Mouse (Mus musculus) large intestine, adult 2 months (tissue): ENCODE measurements around the gene Mag. TPM values are rescaled to one million over a fixed set of nuclear protein-coding genes. Genes with fewer than 3 reads are reported as not detected.
A peak's percentile ranks its signal among the peaks of the same experiment; 100 is the strongest.
"Not testable (repeated sequence)": the region's sequence is repeated elsewhere in the genome, so short reads cannot be mapped to it uniquely, and the experiment has no call there.

ENCODE experiments used
- DNase-seq: peaks from one replicate; pipeline ENCODE4 v3.0.0-alpha.2; 2012; ENCODE audit warnings: low read depth, low spot score
- WGBS: fragments of 180-500 bp; shearing (Covaris S2); methylation state at CpG from one replicate; pipeline ENCODE4 v1.1.7; 2018; 5-methylcytosine and 5-hydroxymethylcytosine counted together
- polyA plus RNA-seq: library from polyadenylated mRNA; depleted of rRNA; stranded (reverse); fragments of >200 nt; gene quantifications from 2 replicates; pipeline ENCODE4 v1.2.3, GENCODE M21; 2012; rRNA removed

Gene Mag
- polyA plus RNA-seq: 0.51 and 1.2 TPM in 2 replicates

DNA sequence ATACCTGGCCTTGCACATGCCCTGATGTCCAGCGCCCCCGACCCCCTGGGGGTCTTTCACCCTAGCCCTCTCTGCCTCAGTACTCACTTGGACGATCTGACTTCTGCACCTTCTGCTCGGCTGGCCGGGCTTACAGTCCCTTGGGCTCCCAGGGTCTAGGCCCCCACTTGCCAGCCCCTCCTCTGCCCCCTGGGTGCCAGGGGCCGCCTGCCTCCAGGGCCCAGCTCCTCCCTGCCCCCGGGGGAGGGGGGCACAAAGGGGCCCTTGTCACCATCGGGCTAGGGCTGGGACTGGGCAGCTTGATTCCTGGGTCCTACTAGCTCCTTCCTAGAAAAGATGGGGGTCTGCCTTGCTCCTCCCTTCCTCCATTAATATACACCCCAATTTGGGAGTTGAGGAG is at the start of gene Mag:
Gene Mag, minus strand, starts transcription at position 142 of the 400 bp plus-strand sequence.
- DNase-seq: no peak
- 67% methylated on average over 8 of the region's 8 CpGs for WGBS

DNA sequence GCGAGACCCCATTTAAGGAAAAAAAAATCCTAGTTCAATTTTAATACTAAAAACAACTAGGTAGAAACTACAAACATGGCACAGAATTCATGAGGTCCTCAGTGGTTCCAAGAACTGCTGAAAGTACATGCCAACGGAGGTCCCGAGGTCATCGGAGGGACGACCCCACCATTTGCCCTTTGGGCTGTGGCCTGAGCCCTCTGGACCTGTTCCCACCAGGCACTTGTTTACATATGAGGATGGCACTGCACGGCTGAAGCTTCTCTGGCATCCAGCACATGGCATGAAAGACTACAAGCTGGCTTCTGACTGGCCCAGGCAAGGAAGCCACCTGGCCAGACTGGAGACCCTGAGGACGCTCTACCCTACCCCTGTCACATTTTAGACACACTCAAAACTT is 49.7 kb upstream of the Mag start:
- WGBS: 87% methylated on average over 7 of the region's 7 CpGs
- no peak for DNase-seq

DNA sequence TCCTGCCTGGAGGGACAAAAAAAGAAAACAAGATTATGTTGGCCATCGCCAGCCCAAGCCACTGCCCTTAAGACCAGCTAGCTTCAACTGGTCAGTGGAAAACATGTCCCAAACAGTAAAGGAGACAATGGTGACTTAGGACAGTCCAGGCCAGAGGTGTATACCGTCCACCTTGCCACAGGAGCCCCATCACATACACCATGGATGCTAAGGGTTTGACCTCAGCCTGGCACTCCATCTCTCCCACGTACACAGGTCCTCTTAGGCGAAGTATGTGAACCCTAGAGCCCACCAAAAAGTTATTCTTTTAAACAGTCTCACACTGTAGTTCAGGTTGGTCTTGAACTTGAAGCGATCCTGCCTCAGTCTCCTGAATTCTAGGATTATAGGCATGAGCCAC is 48.2 kb upstream of the Mag start:
- WGBS: 92% methylated on average over 5 of the region's 5 CpGs
- DNase-seq: no peak

DNA sequence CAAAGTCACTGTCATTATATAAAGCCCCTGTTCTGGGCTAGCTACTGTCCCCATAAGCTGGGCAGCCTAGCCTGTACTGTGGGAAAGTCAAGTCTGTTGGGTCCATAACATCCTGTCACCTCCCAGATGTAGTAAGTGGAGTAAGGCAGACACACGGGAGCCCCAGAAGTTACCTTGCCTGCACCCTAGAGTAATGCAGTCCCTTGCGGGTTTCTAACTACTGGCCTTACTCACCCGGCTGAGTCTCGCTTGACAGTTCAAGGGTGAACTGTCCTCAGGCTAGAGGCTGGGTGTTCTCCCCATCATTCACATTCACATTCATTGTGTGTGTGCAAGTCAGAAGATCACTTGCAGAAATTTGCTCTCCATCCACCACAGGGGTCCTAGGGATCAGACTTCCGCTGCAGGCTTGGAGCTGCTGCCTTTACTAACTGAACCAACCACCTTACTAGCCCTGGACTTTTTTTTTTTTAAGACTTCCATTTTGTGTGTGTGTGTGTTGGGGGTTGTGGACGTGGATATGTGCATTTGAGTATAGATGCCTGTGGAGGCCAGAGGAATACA is 45.2 kb upstream of the Mag start:
- DNase-seq: no peak
- 91% methylated on average over 6 of the region's 6 CpGs for WGBS

DNA sequence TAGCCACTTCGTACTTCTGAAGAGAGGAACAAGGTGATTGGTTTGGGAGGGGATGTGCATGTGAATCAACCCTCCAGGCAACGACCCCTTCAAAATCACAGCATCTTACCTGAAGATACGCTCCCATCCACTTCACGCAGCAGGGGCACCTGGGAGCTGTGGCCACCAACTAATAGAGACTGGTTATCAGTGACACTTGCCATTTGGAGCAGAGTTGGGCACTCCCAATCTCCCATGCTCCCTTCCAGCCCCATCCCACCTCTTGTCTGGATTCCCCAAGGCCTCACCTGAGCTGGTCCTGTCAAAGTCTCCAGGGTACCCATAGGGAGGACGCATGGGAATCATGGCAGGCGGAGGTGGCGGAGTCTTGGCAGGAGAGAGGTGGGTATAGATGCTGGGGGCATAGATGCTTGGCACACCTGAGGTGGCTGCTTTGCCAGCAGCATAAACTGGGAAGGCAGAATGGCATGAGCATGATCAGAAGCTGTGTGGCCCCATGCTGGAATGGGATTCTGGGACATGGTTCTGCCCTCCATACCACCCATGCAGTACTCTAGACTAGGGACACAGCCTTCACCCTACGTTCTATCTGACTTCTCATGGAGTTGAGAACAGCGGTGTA is 44.3 kb upstream of the Mag start:
- 95% methylated on average over 9 of the region's 9 CpGs for WGBS

DNA sequence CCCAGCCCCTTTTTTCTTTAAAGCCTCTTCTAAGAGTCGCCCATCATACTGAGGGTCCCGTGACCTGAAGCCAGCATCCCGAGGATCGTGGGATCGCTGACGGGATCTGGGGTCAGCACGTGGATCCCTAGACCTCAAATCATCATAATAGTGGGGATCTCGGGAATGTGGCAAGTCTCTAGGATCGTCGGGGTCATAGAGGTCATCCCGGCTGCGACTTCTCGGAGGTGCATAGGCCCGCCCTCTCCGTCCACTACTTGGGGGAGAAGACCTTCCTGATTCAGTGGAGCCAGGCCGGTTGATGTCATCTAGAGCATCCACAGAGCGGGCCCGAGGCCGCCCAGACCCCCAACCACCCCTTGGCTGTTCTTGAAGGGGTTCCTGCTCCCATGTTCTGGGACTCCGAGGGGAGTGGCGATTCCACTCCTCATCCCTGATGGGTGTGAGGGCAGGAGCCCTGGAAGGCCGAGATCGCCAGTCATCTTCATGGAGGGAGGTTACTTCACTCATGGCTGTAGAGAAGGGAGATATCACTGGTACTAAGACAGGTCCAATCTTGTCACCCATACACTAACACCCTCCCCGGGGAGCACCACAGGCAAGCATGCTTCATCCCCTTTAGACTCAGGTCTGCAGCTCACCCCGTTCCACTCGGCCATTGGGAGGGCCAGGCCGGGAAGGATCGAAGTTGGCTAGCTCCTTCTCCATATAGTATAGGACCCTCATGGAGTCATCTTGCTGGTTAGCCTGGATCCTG is 43.6 kb upstream of the Mag start:
- 75% methylated on average over 28 of the region's 28 CpGs for WGBS
- DNase-seq: no peak

More for the DNA sequence above, 44.3 kb upstream of the Mag start:
- DNase-seq: no peak

DNA sequence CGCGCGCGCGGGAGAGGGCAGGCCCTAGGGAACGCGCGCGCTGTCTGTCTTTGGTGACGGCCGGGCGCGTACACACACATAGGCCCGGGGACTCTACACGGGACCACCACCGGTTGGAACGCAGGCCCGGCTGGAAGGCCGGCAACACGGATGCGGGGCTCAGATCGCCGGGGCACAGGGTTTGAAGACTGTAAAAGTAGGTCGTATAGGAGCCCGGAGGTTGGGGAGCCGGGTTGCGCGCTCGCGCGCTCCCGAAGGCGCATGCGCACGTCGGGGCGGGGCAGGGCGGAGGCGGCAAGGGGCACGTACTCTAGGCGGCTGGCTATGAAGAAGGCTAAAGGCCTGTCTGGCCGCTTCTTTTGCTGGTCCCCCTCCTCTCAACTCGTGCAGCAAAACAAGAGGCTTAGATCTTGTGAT is 42.7 kb upstream of the Mag start:
- peak; percentile 70 for DNase-seq
- WGBS: under 1% methylated on average over 43 of the region's 43 CpGs

DNA sequence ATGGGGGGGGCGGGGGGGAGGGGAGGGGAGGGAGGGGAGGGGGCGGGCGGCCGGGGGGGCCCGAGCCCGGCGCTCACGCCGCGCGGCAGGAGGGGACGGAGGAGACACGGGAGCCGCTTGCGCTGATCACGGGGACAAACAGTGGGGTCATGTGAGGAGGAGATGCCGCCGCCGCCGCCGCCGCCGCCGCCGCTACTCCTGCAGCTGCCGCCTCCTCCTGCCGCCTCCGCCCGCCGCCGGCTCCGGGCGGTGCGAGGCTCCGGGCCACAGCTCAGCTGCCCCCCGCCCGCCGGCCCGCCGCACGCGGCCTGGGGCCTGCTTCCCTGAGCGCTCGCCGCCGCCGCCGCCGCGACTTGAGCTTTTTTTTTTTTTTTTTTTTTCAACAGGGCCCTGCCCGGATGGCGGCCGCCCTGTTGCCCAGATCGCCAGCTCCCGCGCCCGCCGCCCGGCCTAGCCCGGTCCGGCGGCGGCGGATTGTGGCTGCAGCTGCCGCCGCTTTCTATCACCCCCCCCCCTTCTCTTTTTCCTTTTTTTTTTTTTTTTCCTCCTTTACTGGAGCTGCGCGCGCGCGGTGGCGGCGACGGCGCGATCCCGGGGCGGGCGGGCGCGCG is 42.2 kb upstream of the Mag start, which contains the start of gene Usf2:
Gene Usf2, minus strand, starts transcription at position 48 of the 611 bp plus-strand sequence.
- 3% methylated on average over 40 of the region's 82 CpGs for WGBS
- no peak for DNase-seq

DNA sequence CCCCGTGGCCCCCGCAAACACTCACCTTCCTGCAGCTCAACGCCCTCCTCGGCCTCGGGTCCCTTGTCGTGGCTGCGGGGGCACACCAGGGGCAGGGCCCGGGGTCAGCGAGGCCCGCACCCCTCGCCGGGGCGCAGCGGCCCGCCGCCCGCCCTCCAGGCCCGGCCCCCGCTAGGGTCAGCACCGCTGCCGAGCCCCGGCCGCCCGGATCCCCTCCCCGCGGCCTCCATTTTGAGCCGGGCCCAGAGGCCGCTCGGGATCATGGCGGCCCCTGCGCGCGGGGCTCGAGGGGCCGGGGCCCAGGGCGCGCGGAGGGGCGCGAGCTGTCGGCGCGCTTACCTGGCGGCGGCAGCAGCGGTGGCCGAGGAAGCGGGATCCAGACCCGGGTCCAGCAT is 41.7 kb upstream of the Mag start:
- DNase-seq: no peak
- WGBS: 1% methylated on average over 36 of the region's 49 CpGs

DNA sequence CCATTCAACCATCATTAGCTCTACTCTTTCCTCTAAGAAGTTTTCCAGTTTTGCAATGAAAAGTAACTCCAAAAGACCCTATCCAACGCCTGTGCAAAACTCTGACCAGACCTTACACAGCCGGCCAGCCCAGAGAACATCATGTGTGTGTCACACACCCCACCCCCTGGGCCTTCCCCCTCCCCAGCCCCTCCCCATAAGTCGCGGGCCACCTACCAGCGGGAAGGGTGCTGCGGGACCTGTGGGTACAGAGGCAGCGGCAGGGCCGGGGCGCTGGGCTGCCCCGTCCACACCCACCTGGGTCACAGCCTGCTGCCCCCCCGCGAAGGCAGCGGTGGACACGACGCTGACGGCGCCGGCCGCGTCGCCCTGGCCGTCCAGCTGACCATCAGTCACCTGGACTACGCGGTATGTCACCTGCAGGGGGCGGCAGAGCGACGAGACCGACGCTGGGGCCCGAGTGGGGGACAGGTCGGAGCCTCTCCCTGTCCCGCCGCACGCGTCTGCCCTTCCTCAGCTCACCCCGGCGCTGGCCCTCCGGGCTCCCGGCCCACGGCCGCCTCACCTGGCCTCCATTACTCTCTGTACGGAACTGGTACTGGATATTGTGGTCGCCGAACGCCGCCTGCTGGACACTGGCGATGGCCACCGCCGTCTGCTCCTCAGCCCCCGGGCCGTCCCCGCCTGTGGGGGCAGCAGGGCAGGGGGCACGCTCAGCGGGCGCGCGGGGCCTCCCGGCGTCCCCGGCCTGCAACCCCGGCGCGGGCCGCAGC is 41.1 kb upstream of the Mag start:
- DNase-seq: no peak

DNA sequence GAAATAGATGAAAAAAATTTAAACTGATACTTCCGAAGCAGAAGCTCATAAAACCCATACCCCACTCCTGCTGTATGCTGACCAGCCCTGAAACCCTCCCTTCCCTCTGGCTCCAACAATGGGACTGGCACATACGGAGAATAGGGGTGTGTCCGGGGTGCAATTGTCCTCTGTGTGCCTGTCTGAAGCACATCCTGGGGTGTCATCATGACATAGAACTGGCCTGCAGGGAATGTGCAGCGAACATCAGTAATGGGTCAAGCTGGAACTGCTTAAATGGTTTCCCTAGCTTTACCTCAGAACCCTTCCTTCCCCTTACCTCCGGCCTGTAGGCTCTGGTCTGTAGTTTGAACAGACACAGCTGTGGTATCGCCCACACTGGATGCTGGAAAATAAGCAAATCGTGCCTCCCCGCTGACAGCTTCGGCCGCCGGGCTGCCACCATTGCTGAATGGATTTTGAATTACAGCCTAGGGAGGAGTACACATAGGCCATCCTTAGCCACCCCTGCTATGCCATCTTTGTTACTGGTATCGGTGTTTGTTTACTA is 40.4 kb upstream of the Mag start:
- DNase-seq: no peak
- 74% methylated on average over 12 of the region's 12 CpGs for WGBS

More for the DNA sequence above, 41.1 kb upstream of the Mag start:
- WGBS: under 1% methylated on average over 64 of the region's 64 CpGs

DNA sequence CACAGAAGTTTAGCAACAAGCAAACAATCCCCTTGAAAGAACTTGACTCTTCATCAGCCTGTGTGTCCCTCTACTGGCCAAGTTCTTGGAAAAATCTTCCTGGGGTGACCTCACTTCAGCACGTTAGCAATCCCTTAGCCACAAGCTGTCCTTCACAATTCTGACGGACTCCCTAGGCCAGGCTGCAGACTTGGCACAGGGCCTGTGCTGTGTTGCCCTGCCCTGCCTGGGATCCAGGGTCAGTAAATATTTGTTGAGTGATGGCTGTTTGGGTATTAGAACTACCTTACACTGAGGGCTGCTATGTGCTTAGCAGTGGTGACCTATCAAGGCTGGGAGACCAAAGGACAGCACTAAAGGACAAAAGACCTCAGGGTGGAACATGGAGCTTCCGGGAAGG is 39.4 kb upstream of the Mag start:
- WGBS: 42% methylated on average over 3 of the region's 3 CpGs
- DNase-seq: no peak

DNA sequence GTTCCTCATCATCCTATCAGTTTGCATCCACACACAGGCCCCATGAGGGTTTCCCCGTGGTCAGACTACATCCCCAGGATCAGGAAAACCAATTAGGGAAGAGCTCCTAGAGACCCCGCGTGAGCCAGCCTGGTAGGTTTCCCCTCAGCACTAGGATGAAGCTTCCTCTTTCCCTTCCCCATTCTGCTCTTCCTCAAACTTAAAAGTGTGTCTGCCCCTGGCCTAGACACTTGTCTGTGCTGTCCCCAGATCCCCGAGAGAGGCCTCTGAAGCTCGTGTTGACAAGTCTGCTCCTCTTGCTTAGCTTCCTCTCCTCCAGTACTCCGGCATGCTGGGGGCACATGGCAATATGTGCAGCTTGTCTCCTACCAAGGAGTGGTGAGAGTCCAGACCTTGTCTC is 38.8 kb upstream of the Mag start:
- DNase-seq: no peak
- WGBS: 83% methylated on average over 6 of the region's 6 CpGs

DNA sequence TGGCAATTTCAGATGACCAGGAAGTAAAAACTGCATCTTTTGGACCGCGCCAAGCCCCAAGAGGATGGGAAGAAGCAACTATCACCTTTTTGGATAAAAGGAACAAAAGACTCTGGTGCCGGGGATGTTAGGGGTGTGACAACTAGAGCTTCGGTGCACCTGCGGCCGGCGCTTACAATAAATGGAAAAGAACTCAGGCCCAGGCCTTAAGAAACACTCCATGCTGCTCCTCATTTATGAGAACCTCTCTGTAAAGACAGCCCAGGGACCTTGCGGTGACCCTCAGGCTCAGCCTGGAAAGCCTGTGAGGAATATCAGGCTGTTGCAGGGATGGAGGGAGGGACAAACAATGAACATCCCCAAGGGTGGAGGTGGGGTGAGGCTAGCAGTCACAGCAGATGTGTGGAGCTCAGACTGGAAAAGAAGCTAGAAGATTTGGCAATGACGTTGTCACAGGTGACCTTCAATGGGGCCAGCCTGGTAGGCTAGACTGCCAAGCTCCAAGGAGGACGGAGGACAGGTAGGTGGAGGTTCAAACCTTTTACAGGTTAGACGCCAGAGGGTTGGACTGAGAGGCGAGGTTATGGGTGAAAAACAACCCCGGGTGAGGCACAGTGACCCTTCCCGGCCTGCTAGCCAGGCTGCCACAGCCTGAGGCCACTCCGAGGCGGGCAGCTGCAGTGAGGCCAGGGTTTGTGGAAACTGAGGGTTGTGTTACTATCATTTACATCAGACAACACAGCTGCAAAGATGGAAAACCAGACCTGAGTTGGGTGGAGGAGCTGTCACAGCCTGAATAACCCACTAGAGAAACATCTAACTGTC is 38.0 kb upstream of the Mag start:
- 95% methylated on average over 16 of the region's 16 CpGs for WGBS
- DNase-seq: no peak

DNA sequence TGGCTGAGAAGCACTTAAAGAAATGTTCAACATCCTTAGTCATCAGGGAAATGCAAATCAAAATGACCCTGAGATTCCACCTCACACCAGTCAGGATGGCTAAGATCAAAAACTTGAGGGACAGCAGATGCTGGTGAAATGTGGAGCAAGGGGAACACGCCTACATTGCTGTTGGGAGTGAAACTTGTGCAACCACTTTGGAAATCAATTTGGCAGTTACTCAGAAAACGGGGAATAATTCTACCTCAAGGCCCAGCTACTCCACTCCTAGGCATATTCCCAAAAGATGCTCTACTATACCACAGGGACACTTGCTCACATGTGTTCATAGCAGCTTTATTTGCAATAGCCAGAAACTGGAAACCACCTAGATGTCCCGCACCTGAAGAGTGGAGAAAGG is 35.2 kb upstream of the Mag start:
- not testable (repeated sequence) for DNase-seq

DNA sequence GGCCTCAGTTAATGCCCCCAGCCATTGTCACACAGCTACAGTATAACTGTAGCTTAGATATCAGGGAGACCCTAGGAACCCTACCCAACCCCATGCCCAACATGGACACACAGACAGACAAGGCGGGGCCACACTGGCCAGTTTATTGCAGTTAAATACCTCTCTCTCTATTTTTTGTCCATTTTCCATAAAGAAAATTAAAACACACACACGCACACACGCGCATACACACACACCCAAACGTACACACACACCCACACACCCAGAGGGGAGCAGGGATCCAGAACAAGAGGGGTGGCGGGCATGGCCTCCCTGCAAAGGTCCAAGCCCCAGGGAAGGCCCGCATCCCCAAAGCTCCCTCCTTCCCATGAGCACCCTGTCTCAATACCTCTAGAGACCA is 31.2 kb upstream of the Mag start:
- no peak for DNase-seq
- WGBS: 93% methylated on average over 7 of the region's 7 CpGs

More for the DNA sequence above, 35.2 kb upstream of the Mag start:
- 80% methylated on average over 3 of the region's 3 CpGs for WGBS

DNA sequence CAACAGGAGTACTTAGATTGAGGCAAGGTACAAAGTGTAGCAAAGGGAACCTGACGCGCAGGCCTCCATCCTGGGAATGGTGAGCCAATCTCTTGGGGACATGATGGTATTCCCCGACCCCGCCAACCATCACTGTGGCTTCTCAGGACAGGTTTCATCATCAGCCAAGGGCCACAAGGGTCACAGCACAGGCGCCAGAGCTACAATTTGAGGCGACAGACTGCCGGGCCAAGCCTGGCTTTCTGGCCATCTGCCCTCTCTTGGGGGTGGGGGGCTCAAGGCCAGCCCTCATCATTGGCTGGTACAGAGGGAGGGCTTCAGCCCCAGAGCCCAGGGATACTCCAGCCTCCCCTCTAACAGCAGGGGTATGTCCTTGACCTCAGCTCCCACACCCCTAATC is 30.8 kb upstream of the Mag start:
- DNase-seq: not testable (repeated sequence)
- WGBS: 86% methylated on average over 7 of the region's 7 CpGs

DNA sequence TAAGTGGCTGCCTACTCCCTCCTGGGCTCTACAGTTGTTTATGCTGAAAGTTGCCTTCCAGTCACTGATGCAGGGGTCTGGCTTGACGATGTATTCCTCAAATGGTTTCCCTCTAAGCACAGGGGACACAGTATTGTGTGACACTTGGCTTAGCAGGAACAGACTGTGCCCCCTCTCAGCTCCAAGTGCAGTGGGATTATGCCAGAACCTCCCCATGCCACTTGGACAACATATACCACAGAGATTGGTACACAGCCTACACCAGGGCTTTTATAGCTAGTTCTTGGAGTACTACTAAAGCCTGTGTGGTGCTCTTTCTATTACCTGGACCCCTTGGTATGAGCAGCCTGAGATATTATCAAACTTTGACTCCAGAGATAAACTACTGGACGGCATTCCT is 30.0 kb upstream of the Mag start:
- DNase-seq: not testable (repeated sequence)
- WGBS: 51% methylated on average over 2 of the region's 2 CpGs
